Mouse (Mus musculus): ENCODE measurements at regions not wholly inside any gene's neighbourhood (a gene's known extent, or its start where the extent isn't known, plus 50 kb on each side); places are given as distances from the start of the nearest gene placed in this dataset.

GRCm38 (mm10) chr12:109272101-109272500, 180.5 kb upstream of the Dlk1 start:
- no peak for ATAC-seq (replicated peaks; ENCODE audit: poor library complexity)

GRCm38 (mm10) chr12:109314850-109315249, 137.8 kb upstream of the Dlk1 start:
- peak; percentile 42; the same call in 1 of the 2 replicates for ATAC-seq (replicated peaks; ENCODE audit: poor library complexity)

GRCm38 (mm10) chr12:109325986-109326385, 126.6 kb upstream of the Dlk1 start:
- no peak for ATAC-seq (replicated peaks; ENCODE audit: poor library complexity)

- ATAC-seq (replicated peaks; ENCODE audit: poor library complexity), result no peak
Measured at GRCm38 (mm10) chr12:109371327-109371726, 81.3 kb upstream of the Dlk1 start.

GRCm38 (mm10) chr12:109385794-109386193, 66.8 kb upstream of the Dlk1 start:
- no peak for ATAC-seq (replicated peaks; ENCODE audit: poor library complexity)

- no peak for ATAC-seq (replicated peaks; ENCODE audit: poor library complexity)
Measured at GRCm38 (mm10) chr12:109388791-109389190, 63.8 kb upstream of the Dlk1 start.

GRCm38 (mm10) chr12:109390388-109390920, 62.2 kb upstream of the Dlk1 start:
- ATAC-seq (replicated peaks; ENCODE audit: poor library complexity), result no peak

- peak; percentile 51 for ATAC-seq (replicated peaks; ENCODE audit: poor library complexity)
Measured at GRCm38 (mm10) chr12:109390978-109391377, 61.6 kb upstream of the Dlk1 start.

- no peak for ATAC-seq (replicated peaks; ENCODE audit: poor library complexity)
Measured at GRCm38 (mm10) chr12:109393326-109393725, 59.3 kb upstream of the Dlk1 start.

GRCm38 (mm10) chr12:109393795-109394194, 58.8 kb upstream of the Dlk1 start:
- ATAC-seq (replicated peaks; ENCODE audit: poor library complexity), result peak; percentile 91

- ATAC-seq (replicated peaks; ENCODE audit: poor library complexity), result no peak
Measured at GRCm38 (mm10) chr12:109394396-109394795, 58.2 kb upstream of the Dlk1 start.

- no peak for ATAC-seq (replicated peaks; ENCODE audit: poor library complexity)
Measured at GRCm38 (mm10) chr12:109396614-109397013, 56.0 kb upstream of the Dlk1 start.

- no peak for ATAC-seq (replicated peaks; ENCODE audit: poor library complexity)
Measured at GRCm38 (mm10) chr12:109397175-109398058, 55.2 kb upstream of the Dlk1 start.

GRCm38 (mm10) chr12:109398473-109398872, 54.1 kb upstream of the Dlk1 start:
- peak; percentile 55 for ATAC-seq (replicated peaks; ENCODE audit: poor library complexity)

GRCm38 (mm10) chr12:109398951-109399350, 53.7 kb upstream of the Dlk1 start:
- ATAC-seq (replicated peaks; ENCODE audit: poor library complexity), result no peak

- ATAC-seq (replicated peaks; ENCODE audit: poor library complexity), result peak; percentile 45
Measured at GRCm38 (mm10) chr12:109399591-109399990, 53.0 kb upstream of the Dlk1 start.

GRCm38 (mm10) chr12:109400041-109400440, 52.6 kb upstream of the Dlk1 start:
- no peak for ATAC-seq (replicated peaks; ENCODE audit: poor library complexity)

- ATAC-seq (replicated peaks; ENCODE audit: poor library complexity), result peak; percentile 59
Measured at GRCm38 (mm10) chr12:109400936-109401586, 51.6 kb upstream of the Dlk1 start.

- no peak for ATAC-seq (replicated peaks; ENCODE audit: poor library complexity)
Measured at GRCm38 (mm10) chr12:109401696-109402095, 50.9 kb upstream of the Dlk1 start.

GRCm38 (mm10) chr12:109402226-109402625, 50.4 kb upstream of the Dlk1 start:
- no peak; the same call in 1 of the 2 replicates for ATAC-seq (replicated peaks; ENCODE audit: poor library complexity)
